Mouse (Mus musculus): ENCODE measurements around the gene Tpk1. TPM values are rescaled to one million over a fixed set of nuclear protein-coding genes. Genes with fewer than 3 reads are reported as not detected.

Tpk1 gene
- polyA plus RNA-seq, 1 experiment from 2014 or later = 16.5 TPM

DNA sequence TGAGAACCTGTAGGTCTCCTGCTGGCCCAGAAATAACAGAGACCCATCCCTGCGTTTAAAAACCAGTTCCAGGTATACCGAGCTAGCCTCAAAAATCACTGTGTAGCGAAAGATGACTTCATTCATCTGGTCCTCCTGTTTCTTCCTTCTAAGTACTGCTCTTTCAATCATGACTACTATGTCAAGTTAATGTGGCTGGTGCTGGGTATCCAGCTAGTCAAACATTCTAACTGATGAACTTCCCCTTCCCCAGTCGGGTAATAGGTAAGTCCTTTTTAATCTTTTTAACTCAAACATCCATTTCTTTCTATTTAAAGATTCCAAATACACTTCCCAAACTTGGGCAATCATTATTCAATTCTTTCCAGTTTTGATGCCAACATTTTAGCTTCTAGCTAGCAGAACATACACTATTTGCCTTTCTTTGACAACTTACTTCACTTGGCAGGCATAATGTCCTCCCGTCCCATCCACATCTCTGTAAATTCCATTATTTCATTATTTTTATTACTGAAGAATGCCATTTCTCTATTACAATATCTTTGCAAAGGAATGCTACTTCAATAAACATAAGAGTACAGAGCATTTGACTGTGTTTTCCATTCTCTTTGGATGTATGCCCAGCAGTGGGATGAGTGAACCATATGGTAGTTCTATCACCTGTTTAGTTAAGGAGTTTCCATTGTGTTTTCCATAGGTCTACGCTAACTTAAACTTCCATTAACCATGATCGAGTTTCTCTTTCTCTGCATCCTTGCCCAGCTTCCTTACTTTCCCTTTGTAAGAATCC lies 728 bp upstream of the Tpk1 start:
- Histone ChIP-seq H3K9me3 (replicated peaks) (no peaks in the 10 kb centered on the region), H3K4me3 (replicated peaks) (peak overlapping the region; percentile 65), H3K27ac (peak overlapping the region; percentile 97), H3K4me1 (0 out of 2 replicates have a peak, but pooled peaks cover 3% of the 10 kb centered on the region), H3K9ac (peak overlapping the region; percentile 82), H3K4me2 (peak overlapping the region; percentile 68), H3K27me3 (no peaks in the 10 kb centered on the region), H3K36me3 (no peaks in the 10 kb centered on the region)
- ATAC-seq (replicated peaks; ENCODE audit: low FRiP score) = no peak
- 84% methylated on average over 7 of the region's 7 CpGs for WGBS

- Histone ChIP-seq H3K4me1 (0 out of 2 replicates have a peak, but pooled peaks cover 3% of the 10 kb centered on the region), H3K4me2 (no peak overlapping the region), H3K27ac (no peak overlapping the region), H3K4me3 (replicated peaks) (no peak overlapping the region), H3K36me3 (no peaks in the 10 kb centered on the region), H3K9me3 (replicated peaks) (no peaks in the 10 kb centered on the region), H3K9ac (no peak overlapping the region), H3K27me3 (no peaks in the 10 kb centered on the region)
- no peak for ATAC-seq (replicated peaks; ENCODE audit: low FRiP score)
- WGBS = 84% methylated on average over 2 of the region's 2 CpGs
These were observed 4.3 kb downstream of the Tpk1 start for GRCm38 (mm10) chr6:43661822-43662221.

DNA sequence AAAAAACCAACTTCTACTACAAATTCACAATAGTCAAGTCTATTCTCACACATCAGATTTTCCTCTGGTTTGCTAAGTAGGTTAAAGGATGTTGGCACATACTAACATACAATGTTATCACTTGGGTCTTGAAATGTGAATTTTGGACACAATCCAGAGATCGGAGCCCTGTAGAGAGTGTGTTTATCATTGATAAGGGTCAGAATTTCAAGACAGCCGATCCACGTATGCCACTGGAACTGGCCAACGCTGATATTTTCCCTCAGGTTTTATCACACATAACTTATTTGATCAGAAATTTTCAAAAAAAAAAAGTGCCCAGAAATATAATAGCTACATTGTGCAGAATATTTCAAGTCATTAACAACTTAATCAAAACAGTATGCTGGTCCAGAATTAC lies 7.8 kb downstream of the Tpk1 start:
- 0 out of 2 replicates have a peak, but pooled peaks have one; percentile 40 for ATAC-seq (replicated peaks; ENCODE audit: low FRiP score)
- H3K36me3 ChIP-seq = no peaks in the 10 kb centered on the region
- no peak overlapping the region for H3K4me3 ChIP-seq (replicated peaks)
- 74% methylated on average over 4 of the region's 4 CpGs for WGBS
- H3K4me2 ChIP-seq = no peak overlapping the region
- H3K9me3 ChIP-seq (replicated peaks) = no peaks in the 10 kb centered on the region
- no peaks in the 10 kb centered on the region for H3K4me1 ChIP-seq
- no peaks in the 10 kb centered on the region for H3K27me3 ChIP-seq
- H3K27ac ChIP-seq = no peak overlapping the region
- H3K9ac ChIP-seq = no peak overlapping the region

DNA sequence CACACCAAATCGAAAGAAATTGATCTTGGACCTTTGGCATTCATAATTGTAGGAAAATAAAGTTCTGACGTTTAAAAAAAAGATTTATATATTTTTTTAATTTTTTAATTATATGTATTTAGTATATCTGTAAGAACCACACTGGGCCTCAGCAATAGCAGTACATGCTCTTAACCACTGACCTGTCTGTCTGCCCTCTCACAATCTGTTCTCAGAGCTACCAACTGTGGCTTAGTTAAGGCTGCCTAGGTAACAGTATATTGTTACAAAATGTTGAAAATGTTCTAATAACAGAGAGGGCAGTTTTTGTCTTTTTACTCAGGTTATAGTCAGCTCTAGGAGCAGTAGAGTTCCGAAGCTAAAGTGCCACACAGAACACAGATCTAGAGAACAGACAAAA lies 8.2 kb downstream of the Tpk1 start:
- Histone ChIP-seq H3K4me3 (replicated peaks) (no peak overlapping the region), H3K9me3 (replicated peaks) (no peaks in the 10 kb centered on the region), H3K27me3 (no peaks in the 10 kb centered on the region), H3K4me2 (no peak overlapping the region), H3K9ac (no peak overlapping the region), H3K36me3 (no peaks in the 10 kb centered on the region), H3K27ac (no peak overlapping the region), H3K4me1 (no peaks in the 10 kb centered on the region)
- 92% methylated on average over 3 of the region's 3 CpGs for WGBS
- ATAC-seq (replicated peaks; ENCODE audit: low FRiP score) = no peak

GRCm38 (mm10) chr6:43654876-43655456 lies 11.1 kb downstream of the Tpk1 start:
- H3K4me1 ChIP-seq = no peaks in the 10 kb centered on the region
- 82% methylated on average over 8 of the region's 8 CpGs for WGBS
- no peaks in the 10 kb centered on the region for H3K36me3 ChIP-seq
- H3K9me3 ChIP-seq (replicated peaks) = no peaks in the 10 kb centered on the region
- no peak overlapping the region for H3K9ac ChIP-seq
- no peak overlapping the region for H3K27ac ChIP-seq
- ATAC-seq (replicated peaks; ENCODE audit: low FRiP score) = no peak
- no peaks in the 10 kb centered on the region for H3K27me3 ChIP-seq
- no peak overlapping the region for H3K4me3 ChIP-seq (replicated peaks)
- H3K4me2 ChIP-seq = no peak overlapping the region

DNA sequence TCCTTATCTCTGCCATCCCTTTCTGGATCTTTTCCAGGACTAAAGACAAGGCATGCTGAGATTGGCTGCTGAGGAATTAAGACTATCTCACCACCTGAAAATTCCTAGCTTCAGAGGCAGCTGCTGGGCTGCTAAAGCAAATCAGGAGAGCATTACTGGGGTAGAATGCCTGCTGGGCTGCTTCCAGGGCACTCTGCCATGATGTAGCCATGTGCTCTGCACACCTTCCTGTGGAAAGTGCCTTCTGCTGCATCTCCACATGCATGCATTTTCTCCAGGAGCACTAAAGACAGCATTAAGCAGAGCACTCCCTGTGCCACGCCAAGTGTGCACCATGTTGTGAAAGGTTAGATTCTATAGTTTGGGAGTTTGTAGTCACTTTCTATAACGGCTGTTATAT lies 16.6 kb downstream of the Tpk1 start:
- Histone ChIP-seq H3K4me2 (no peak overlapping the region), H3K27ac (no peak overlapping the region), H3K4me3 (replicated peaks) (no peak overlapping the region), H3K9ac (no peak overlapping the region), H3K27me3 (no peaks in the 10 kb centered on the region), H3K36me3 (no peaks in the 10 kb centered on the region), H3K4me1 (no peaks in the 10 kb centered on the region), H3K9me3 (replicated peaks) (no peaks in the 10 kb centered on the region)
- ATAC-seq (replicated peaks; ENCODE audit: low FRiP score) = no peak
- 90% methylated on average over 2 of the region's 2 CpGs for WGBS

- Histone ChIP-seq H3K27me3 (no peaks in the 10 kb centered on the region), H3K4me1 (peaks cover 7% of the 10 kb centered on the region), H3K9ac (no peak overlapping the region), H3K36me3 (no peaks in the 10 kb centered on the region), H3K4me3 (replicated peaks) (no peak overlapping the region), H3K27ac (no peak overlapping the region), H3K9me3 (replicated peaks) (no peaks in the 10 kb centered on the region), H3K4me2 (no peak overlapping the region)
- ATAC-seq (replicated peaks; ENCODE audit: low FRiP score) = no peak
- WGBS = 85% methylated on average over 2 of the region's 2 CpGs
These were observed 20.4 kb downstream of the Tpk1 start for GRCm38 (mm10) chr6:43645674-43646073.

- 87% methylated on average over 1 of the region's 1 CpGs for WGBS
- Histone ChIP-seq H3K4me3 (replicated peaks) (no peak overlapping the region), H3K27me3 (no peaks in the 10 kb centered on the region), H3K27ac (no peak overlapping the region), H3K9me3 (replicated peaks) (no peaks in the 10 kb centered on the region), H3K4me2 (no peak overlapping the region), H3K4me1 (peaks cover 7% of the 10 kb centered on the region), H3K9ac (no peak overlapping the region), H3K36me3 (no peaks in the 10 kb centered on the region)
- no peak for ATAC-seq (replicated peaks; ENCODE audit: low FRiP score)
These were observed 21.0 kb downstream of the Tpk1 start for GRCm38 (mm10) chr6:43645105-43645504.

- peaks cover 7% of the 10 kb centered on the region for H3K4me1 ChIP-seq
- H3K36me3 ChIP-seq = no peaks in the 10 kb centered on the region
- no peaks in the 10 kb centered on the region for H3K9me3 ChIP-seq (replicated peaks)
- ATAC-seq (replicated peaks; ENCODE audit: low FRiP score) = no peak
- no peaks in the 10 kb centered on the region for H3K27me3 ChIP-seq
- no peak overlapping the region for H3K27ac ChIP-seq
- no peak overlapping the region for H3K4me3 ChIP-seq (replicated peaks)
- no peak overlapping the region for H3K9ac ChIP-seq
- 76% methylated on average over 6 of the region's 6 CpGs for WGBS
- no peak overlapping the region for H3K4me2 ChIP-seq
These were observed 22.4 kb downstream of the Tpk1 start for GRCm38 (mm10) chr6:43643718-43644117.

DNA sequence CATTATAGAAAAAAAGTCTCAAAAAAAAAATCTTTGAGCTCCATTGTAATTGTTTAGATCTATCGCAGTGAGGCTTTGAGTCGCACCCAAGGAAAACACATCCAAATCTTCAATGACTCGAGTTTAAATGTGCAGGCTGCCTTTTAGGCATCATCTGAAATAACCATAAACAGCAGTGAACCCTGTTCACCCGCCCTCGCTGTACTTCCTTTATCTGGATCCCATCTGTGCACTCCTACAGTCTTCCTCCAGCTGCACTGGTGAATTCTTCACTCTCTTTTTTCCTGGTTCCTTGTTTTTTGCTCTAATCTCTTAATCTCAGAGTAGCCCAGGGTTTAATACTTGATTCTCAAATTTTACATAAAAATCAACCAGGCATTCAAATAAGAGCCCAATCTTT lies 23.7 kb downstream of the Tpk1 start:
- H3K27me3 ChIP-seq = no peaks in the 10 kb centered on the region
- no peaks in the 10 kb centered on the region for H3K36me3 ChIP-seq
- H3K9ac ChIP-seq = no peak overlapping the region
- 42% methylated on average over 5 of the region's 5 CpGs for WGBS
- peaks cover 7% of the 10 kb centered on the region for H3K4me1 ChIP-seq
- no peak overlapping the region for H3K4me3 ChIP-seq (replicated peaks)
- H3K4me2 ChIP-seq = no peak overlapping the region
- peak overlapping the region; percentile 27; the same call in 1 of the 2 replicates for H3K27ac ChIP-seq
- no peaks in the 10 kb centered on the region for H3K9me3 ChIP-seq (replicated peaks)
- no peak for ATAC-seq (replicated peaks; ENCODE audit: low FRiP score)

DNA sequence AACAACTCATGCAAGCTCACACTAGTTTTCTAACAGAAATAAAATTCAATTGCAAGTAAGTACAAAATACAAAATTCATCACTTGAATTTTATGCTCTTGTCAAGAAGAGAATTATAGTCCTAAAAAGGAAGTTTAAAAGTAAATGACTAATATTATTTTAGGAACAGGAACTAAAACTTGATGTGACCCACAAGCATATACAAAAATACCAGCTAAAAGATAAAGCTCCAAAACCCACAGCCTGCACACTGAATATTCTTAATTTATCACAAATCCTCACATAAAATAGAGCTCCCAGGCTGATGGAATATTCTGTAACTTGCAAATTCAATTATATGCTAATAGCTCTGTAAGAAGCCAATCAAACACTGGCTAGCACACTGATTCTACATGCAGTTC lies 25.5 kb downstream of the Tpk1 start:
- Histone ChIP-seq H3K36me3 (no peaks in the 10 kb centered on the region), H3K9me3 (replicated peaks) (no peaks in the 10 kb centered on the region), H3K4me1 (peaks cover 7% of the 10 kb centered on the region), H3K4me3 (replicated peaks) (no peak overlapping the region), H3K9ac (no peak overlapping the region), H3K27me3 (no peaks in the 10 kb centered on the region), H3K4me2 (no peak overlapping the region), H3K27ac (no peak overlapping the region)
- no peak for ATAC-seq (replicated peaks; ENCODE audit: low FRiP score)

DNA sequence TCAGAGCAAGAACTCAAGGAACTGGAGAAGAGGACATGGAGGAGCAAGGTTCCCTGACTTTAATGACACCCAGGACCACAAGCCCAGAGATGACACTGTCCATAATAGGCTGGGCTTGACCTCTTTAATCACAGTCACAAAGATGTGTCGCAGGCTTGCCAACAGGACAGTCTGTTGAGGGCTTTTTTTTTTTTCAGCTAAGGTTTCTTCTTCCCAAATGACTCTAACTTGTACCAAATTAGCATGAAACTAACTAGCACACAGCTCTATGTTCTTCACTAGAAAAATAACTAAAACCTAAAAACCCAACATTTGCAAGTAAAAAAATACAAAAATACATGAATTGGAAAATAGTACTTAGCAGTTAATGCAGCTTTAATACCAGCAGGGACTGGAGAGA lies 27.2 kb downstream of the Tpk1 start:
- no peaks in the 10 kb centered on the region for H3K9me3 ChIP-seq (replicated peaks)
- H3K9ac ChIP-seq = no peak overlapping the region
- H3K36me3 ChIP-seq = no peaks in the 10 kb centered on the region
- H3K4me2 ChIP-seq = no peak overlapping the region
- no peaks in the 10 kb centered on the region for H3K27me3 ChIP-seq
- WGBS = 72% methylated on average over 1 of the region's 1 CpGs
- ATAC-seq (replicated peaks; ENCODE audit: low FRiP score) = no peak
- H3K27ac ChIP-seq = no peak overlapping the region
- no peak overlapping the region for H3K4me3 ChIP-seq (replicated peaks)
- peaks cover 7% of the 10 kb centered on the region for H3K4me1 ChIP-seq

Measured in kidney, embryonic 15.5 days (tissue).